Mouse (Mus musculus) layer of hippocampus, adult 2 months (tissue): ENCODE measurements around the gene Slit3. TPM values are rescaled to one million over a fixed set of nuclear protein-coding genes. Genes with fewer than 3 reads are reported as not detected.

Source experiments
- DNase-seq, 2 experiments: peaks; one replicate each; pipeline ENCODE4 v3.0.0; 2022; ENCODE audit warnings: low spot score in 2 of 2
- H3K27ac ChIP-seq: fragments of 200-600 bp; 2 replicates; pipeline ENCODE4 v1.8.1; 2022
- H3K4me3 ChIP-seq: fragments of 200-600 bp; 2 replicates; pipeline ENCODE4 v1.8.1; 2022; ENCODE audit warnings: mild to moderate bottlenecking
- CTCF ChIP-seq: fragments of 200-600 bp; conservative IDR thresholded peaks from 2 replicates; pipeline ENCODE4 v1.8.1; 2022; ENCODE audit warnings: antibody characterized with exemption, mild to moderate bottlenecking, moderate library complexity
- total RNA-seq, 2 experiments: library from RNA; stranded (reverse); gene quantifications; 2 replicates each; pipeline ENCODE4 v1.2.3; 2021

Gene Slit3
- total RNA-seq, 2 experiments from 2014 or later: 98.9 to 106 TPM

- Histone ChIP-seq H3K27ac (peak overlapping the region; percentile 48), H3K4me3 (no peak overlapping the region)
- DNase-seq: no peak
- TF ChIP-seq CTCF: no peak
These were observed 58.3 kb downstream of the Slit3 start for GRCm38 (mm10) chr11:35179305-35179704.

GRCm38 (mm10) chr11:35182887-35183286 is 61.9 kb downstream of the Slit3 start:
- no peak for TF ChIP-seq CTCF
- Histone ChIP-seq H3K27ac (peak overlapping the region; percentile 36; the same call in 1 of the 2 replicates), H3K4me3 (no peak overlapping the region)
- DNase-seq: no peak

GRCm38 (mm10) chr11:35194826-35195225 is 73.8 kb downstream of the Slit3 start:
- no peak for TF ChIP-seq CTCF
- H3K27ac ChIP-seq: no peak overlapping the region
- H3K4me3 ChIP-seq: no peak overlapping the region

GRCm38 (mm10) chr11:35196777-35197176 is 75.8 kb downstream of the Slit3 start:
- Histone ChIP-seq H3K27ac (peak overlapping the region; percentile 71), H3K4me3 (no peak overlapping the region)
- DNase-seq: no peak
- no peak; the same call in 1 of the 2 replicates for TF ChIP-seq CTCF

More at GRCm38 (mm10) chr11:35194826-35195225, 73.8 kb downstream of the Slit3 start:
- DNase-seq: no peak

GRCm38 (mm10) chr11:35198537-35199088 is 77.6 kb downstream of the Slit3 start:
- Histone ChIP-seq H3K4me3 (no peak overlapping the region), H3K27ac (no peak overlapping the region)
- TF ChIP-seq CTCF: no peak
- DNase-seq: no peak

- TF ChIP-seq CTCF: no peak
- Histone ChIP-seq H3K27ac (peak overlapping the region; percentile 63), H3K4me3 (no peak overlapping the region)
- DNase-seq: no peak
These were observed 81.3 kb downstream of the Slit3 start for GRCm38 (mm10) chr11:35202332-35202731.

GRCm38 (mm10) chr11:35203673-35204072 is 82.6 kb downstream of the Slit3 start:
- DNase-seq: no peak
- Histone ChIP-seq H3K4me3 (no peak overlapping the region), H3K27ac (peak overlapping the region; percentile 36; the same call in 1 of the 2 replicates)
- no peak for TF ChIP-seq CTCF

- H3K27ac ChIP-seq: peak overlapping the region; percentile 36; the same call in 1 of the 2 replicates
- no peak for TF ChIP-seq CTCF
- no peak for DNase-seq
These were observed 83.1 kb downstream of the Slit3 start for GRCm38 (mm10) chr11:35204084-35204483.

GRCm38 (mm10) chr11:35210728-35211682 is 90.0 kb downstream of the Slit3 start:
- H3K4me3 ChIP-seq: no peak overlapping the region
- no peak for DNase-seq
- peak overlapping the region; percentile 3; the same call in 1 of the 2 replicates for H3K27ac ChIP-seq
- TF ChIP-seq CTCF: no peak

More at GRCm38 (mm10) chr11:35204084-35204483, 83.1 kb downstream of the Slit3 start:
- no peak overlapping the region for H3K4me3 ChIP-seq

- no peak overlapping the region for H3K27ac ChIP-seq
- H3K4me3 ChIP-seq: no peak overlapping the region
- TF ChIP-seq CTCF: no peak
- DNase-seq: peak in 1 of 2 experiments; percentile 22
These were observed 103.0 kb downstream of the Slit3 start for GRCm38 (mm10) chr11:35224025-35224424.

GRCm38 (mm10) chr11:35231361-35232090 is 110.5 kb downstream of the Slit3 start:
- H3K27ac ChIP-seq: peak overlapping the region; percentile 33; the same call in 1 of the 2 replicates
- no peak for DNase-seq
- no peak for TF ChIP-seq CTCF
- no peak overlapping the region for H3K4me3 ChIP-seq

- Histone ChIP-seq H3K4me3 (no peak overlapping the region), H3K27ac (peak overlapping the region; percentile 33; the same call in 1 of the 2 replicates)
- DNase-seq: no peak
- TF ChIP-seq CTCF: no peak
These were observed 111.3 kb downstream of the Slit3 start for GRCm38 (mm10) chr11:35232321-35232720.
